Mouse (Mus musculus) liver, embryonic 13.5 days (tissue): Measurements from ENCODE around the gene Ache. TPM values are rescaled to one million over a fixed set of nuclear protein-coding genes. Genes with fewer than 3 reads are reported as not detected.

Experiments
- ATAC-seq: fragments of 200-750 bp; cut with Nextera tagmentation; 2 replicates; pipeline ENCODE4 v1.8.0; 2017; ENCODE audit warnings: low read depth, mild to moderate bottlenecking, moderate number of reproducible peaks, moderate library complexity
- DNase-seq: peaks from one replicate; pipeline ENCODE4 v3.0.0; 2022
- H3K27ac ChIP-seq: fragments of 300-500 bp; sonication (generic); 2 replicates; pipeline ENCODE4 v1.5.1; 2015; ENCODE audit warnings: moderate library complexity, mild to moderate bottlenecking, inconsistent platforms
- H3K27me3 ChIP-seq: fragments of 300-500 bp; sonication (generic); 2 replicates; pipeline ENCODE4 v1.6.1; 2015; ENCODE audit warnings: mild to moderate bottlenecking, inconsistent platforms
- H3K36me3 ChIP-seq: fragments of 300-500 bp; sonication (generic); 2 replicates; pipeline ENCODE4 v1.6.1; 2015; ENCODE audit warnings: mild to moderate bottlenecking, inconsistent platforms
- H3K4me1 ChIP-seq: fragments of 300-500 bp; sonication (generic); replicated peaks from 2 replicates; pipeline ENCODE4 v1.6.1; 2015; ENCODE audit warnings: inconsistent platforms
- H3K4me2 ChIP-seq: fragments of 300-500 bp; sonication (generic); 2 replicates; pipeline ENCODE4 v1.6.1; 2015; ENCODE audit warnings: inconsistent platforms, mild to moderate bottlenecking, moderate library complexity
- H3K4me3 ChIP-seq: fragments of 300-500 bp; sonication (generic); replicated peaks from 2 replicates; pipeline ENCODE4 v1.5.1; 2015; ENCODE audit warnings: mild to moderate bottlenecking, inconsistent platforms
- H3K9ac ChIP-seq: fragments of 300-500 bp; sonication (generic); 2 replicates; pipeline ENCODE4 v1.6.1; 2015; ENCODE audit warnings: mild to moderate bottlenecking, inconsistent platforms
- H3K9me3 ChIP-seq: fragments of 300-500 bp; sonication (generic); replicated peaks from 2 replicates; pipeline ENCODE4 v1.6.1; 2016; ENCODE audit warnings: inconsistent platforms
- WGBS: fragments of 180-500 bp; shearing (Covaris S2); methylation state at CpG from one replicate; pipeline ENCODE4 v1.1.7; 2015; ENCODE audit not compliant: insufficient replicate concordance; 5-methylcytosine and 5-hydroxymethylcytosine counted together
- polyA plus RNA-seq: library from polyadenylated mRNA; unstranded; fragments of >200 nt; fragmentation: Nextera tagmentation; extraction: Ambion mirVana; gene quantifications from 2 replicates; pipeline ENCODE4 v1.2.1, GENCODE M21; 2015

Ache gene
- polyA plus RNA-seq, 1 experiment from 2014 or later = 16.6 TPM

GRCm38 (mm10) chr5:137297126-137297525 lies 9.8 kb downstream of the Ache start:
- DNase-seq = no peak
- no peak overlapping the region for H3K27ac ChIP-seq
- peaks cover 74% of the 10 kb centered on the region for H3K36me3 ChIP-seq
- H3K4me2 ChIP-seq = no peak overlapping the region
- H3K4me1 ChIP-seq = peaks cover 49% of the 10 kb centered on the region
- no peaks in the 10 kb centered on the region for H3K27me3 ChIP-seq
- no peak overlapping the region for H3K9ac ChIP-seq
- no peak for ATAC-seq
- no peaks in the 10 kb centered on the region for H3K9me3 ChIP-seq
- no peak overlapping the region for H3K4me3 ChIP-seq
- WGBS = 88% methylated on average over 14 of the region's 14 CpGs

DNA sequence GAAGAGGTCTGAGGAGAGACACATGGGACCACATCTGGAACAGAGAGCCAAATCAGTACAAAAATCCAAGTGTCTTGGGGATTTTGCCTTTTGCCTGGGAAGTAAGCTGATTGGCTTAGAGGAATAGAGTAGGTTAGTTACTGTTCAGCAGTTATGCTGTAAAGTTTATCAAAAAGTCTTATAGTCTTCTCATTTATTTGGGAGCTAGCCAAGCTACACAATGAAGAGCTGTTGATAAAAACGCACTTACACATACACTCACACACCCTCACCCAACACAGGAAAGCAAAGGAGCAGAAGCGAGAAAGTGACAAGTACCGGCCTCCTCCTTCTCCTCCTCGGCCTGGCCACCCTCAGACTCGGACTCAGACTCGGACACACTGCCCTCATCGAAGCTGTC lies 11.9 kb downstream of the Ache start:
- no peak for DNase-seq
- Histone ChIP-seq H3K27ac (no peak overlapping the region), H3K4me2 (no peak overlapping the region), H3K4me1 (peaks cover 46% of the 10 kb centered on the region), H3K9me3 (no peaks in the 10 kb centered on the region), H3K36me3 (peaks cover 95% of the 10 kb centered on the region), H3K27me3 (no peaks in the 10 kb centered on the region), H3K9ac (no peak overlapping the region), H3K4me3 (no peak overlapping the region)
- WGBS = 85% methylated on average over 7 of the region's 7 CpGs
- ATAC-seq = no peak

GRCm38 (mm10) chr5:137301253-137301652 lies 13.9 kb downstream of the Ache start:
- no peak overlapping the region for H3K27ac ChIP-seq
- no peak for ATAC-seq

GRCm38 (mm10) chr5:137303609-137304008 lies 16.3 kb downstream of the Ache start:
- Histone ChIP-seq H3K4me2 (peak overlapping the region; percentile 88), H3K27ac (peak overlapping the region; percentile 94; the same call in 1 of the 2 replicates), H3K4me3 (peak overlapping the region; percentile 98; the same call in 1 of the 2 replicates), H3K9me3 (no peaks in the 10 kb centered on the region), H3K4me1 (peaks cover 53% of the 10 kb centered on the region), H3K9ac (peak overlapping the region; percentile 99; the same call in 1 of the 2 replicates), H3K36me3 (peaks cover 80% of the 10 kb centered on the region), H3K27me3 (no peaks in the 10 kb centered on the region)
- WGBS = 22% methylated on average over 4 of the region's 4 CpGs
- DNase-seq = no peak
- no peak; the same call in 1 of the 2 replicates for ATAC-seq

More at GRCm38 (mm10) chr5:137301253-137301652, 13.9 kb downstream of the Ache start:
- no peak for DNase-seq
- H3K4me2 ChIP-seq = no peak overlapping the region
- H3K36me3 ChIP-seq = peaks cover 99% of the 10 kb centered on the region
- WGBS = 87% methylated on average over 21 of the region's 21 CpGs
- no peak overlapping the region for H3K9ac ChIP-seq
- H3K9me3 ChIP-seq = no peaks in the 10 kb centered on the region
- no peaks in the 10 kb centered on the region for H3K27me3 ChIP-seq
- no peak overlapping the region for H3K4me3 ChIP-seq
- peaks cover 48% of the 10 kb centered on the region for H3K4me1 ChIP-seq

GRCm38 (mm10) chr5:137304165-137304564 lies 16.8 kb downstream of the Ache start:
- H3K4me2 ChIP-seq = peak overlapping the region; percentile 88
- peak overlapping the region; percentile 99 for H3K9ac ChIP-seq
- H3K4me3 ChIP-seq = peak overlapping the region; percentile 98; the same call in 1 of the 2 replicates
- H3K4me1 ChIP-seq = peaks cover 53% of the 10 kb centered on the region
- H3K27me3 ChIP-seq = no peaks in the 10 kb centered on the region
- H3K27ac ChIP-seq = peak overlapping the region; percentile 94
- peaks cover 80% of the 10 kb centered on the region for H3K36me3 ChIP-seq
- ATAC-seq (no peak), DNase-seq (no peak)
- 57% methylated on average over 3 of the region's 3 CpGs for WGBS
- H3K9me3 ChIP-seq = no peaks in the 10 kb centered on the region

GRCm38 (mm10) chr5:137304816-137305215 lies 17.5 kb downstream of the Ache start:
- H3K27ac ChIP-seq = peak overlapping the region; percentile 94
- peak overlapping the region; percentile 99 for H3K9ac ChIP-seq
- ATAC-seq (no peak), DNase-seq (no peak)
- no peaks in the 10 kb centered on the region for H3K9me3 ChIP-seq
- peaks cover 80% of the 10 kb centered on the region for H3K36me3 ChIP-seq
- no peaks in the 10 kb centered on the region for H3K27me3 ChIP-seq
- peaks cover 53% of the 10 kb centered on the region for H3K4me1 ChIP-seq
- WGBS = 79% methylated on average over 4 of the region's 4 CpGs
- H3K4me3 ChIP-seq = peak overlapping the region; percentile 98
- H3K4me2 ChIP-seq = peak overlapping the region; percentile 88

DNA sequence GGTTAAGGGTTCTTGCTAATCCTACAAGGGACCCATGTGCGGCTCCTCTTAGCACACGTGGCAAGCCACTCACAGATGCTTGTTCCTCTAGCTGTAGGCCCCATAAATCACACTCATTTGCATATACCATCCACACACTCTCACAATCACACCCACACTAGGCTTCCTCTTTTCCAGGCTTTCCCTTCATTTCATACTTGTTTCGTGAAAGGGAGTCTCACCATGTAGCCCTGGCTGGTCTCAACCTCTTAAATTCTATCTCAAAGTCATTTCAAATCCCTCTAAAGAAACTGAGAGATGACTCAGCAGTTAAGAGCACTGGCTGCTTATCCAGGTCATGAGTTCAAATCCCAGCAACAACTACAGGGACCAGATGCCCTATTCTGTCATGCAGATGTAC lies 18.5 kb downstream of the Ache start:
- H3K27ac ChIP-seq = peak overlapping the region; percentile 94
- peaks cover 80% of the 10 kb centered on the region for H3K36me3 ChIP-seq
- H3K4me1 ChIP-seq = peaks cover 53% of the 10 kb centered on the region
- 33% methylated on average over 3 of the region's 3 CpGs for WGBS
- peak overlapping the region; percentile 99 for H3K9ac ChIP-seq
- no peak for ATAC-seq
- H3K4me2 ChIP-seq = peak overlapping the region; percentile 88
- H3K9me3 ChIP-seq = no peaks in the 10 kb centered on the region
- peak overlapping the region; percentile 98 for H3K4me3 ChIP-seq
- no peaks in the 10 kb centered on the region for H3K27me3 ChIP-seq
- DNase-seq = no peak

GRCm38 (mm10) chr5:137306439-137307005 lies 19.2 kb downstream of the Ache start:
- H3K27ac ChIP-seq = peak overlapping the region; percentile 94
- WGBS = 8% methylated on average over 12 of the region's 12 CpGs
- ATAC-seq (no peak), DNase-seq (no peak)
- peak overlapping the region; percentile 99 for H3K9ac ChIP-seq
- H3K36me3 ChIP-seq = peaks cover 76% of the 10 kb centered on the region
- peaks cover 52% of the 10 kb centered on the region for H3K4me1 ChIP-seq
- no peaks in the 10 kb centered on the region for H3K27me3 ChIP-seq
- H3K4me2 ChIP-seq = peak overlapping the region; percentile 88
- H3K4me3 ChIP-seq = peak overlapping the region; percentile 98
- H3K9me3 ChIP-seq = no peaks in the 10 kb centered on the region

DNA sequence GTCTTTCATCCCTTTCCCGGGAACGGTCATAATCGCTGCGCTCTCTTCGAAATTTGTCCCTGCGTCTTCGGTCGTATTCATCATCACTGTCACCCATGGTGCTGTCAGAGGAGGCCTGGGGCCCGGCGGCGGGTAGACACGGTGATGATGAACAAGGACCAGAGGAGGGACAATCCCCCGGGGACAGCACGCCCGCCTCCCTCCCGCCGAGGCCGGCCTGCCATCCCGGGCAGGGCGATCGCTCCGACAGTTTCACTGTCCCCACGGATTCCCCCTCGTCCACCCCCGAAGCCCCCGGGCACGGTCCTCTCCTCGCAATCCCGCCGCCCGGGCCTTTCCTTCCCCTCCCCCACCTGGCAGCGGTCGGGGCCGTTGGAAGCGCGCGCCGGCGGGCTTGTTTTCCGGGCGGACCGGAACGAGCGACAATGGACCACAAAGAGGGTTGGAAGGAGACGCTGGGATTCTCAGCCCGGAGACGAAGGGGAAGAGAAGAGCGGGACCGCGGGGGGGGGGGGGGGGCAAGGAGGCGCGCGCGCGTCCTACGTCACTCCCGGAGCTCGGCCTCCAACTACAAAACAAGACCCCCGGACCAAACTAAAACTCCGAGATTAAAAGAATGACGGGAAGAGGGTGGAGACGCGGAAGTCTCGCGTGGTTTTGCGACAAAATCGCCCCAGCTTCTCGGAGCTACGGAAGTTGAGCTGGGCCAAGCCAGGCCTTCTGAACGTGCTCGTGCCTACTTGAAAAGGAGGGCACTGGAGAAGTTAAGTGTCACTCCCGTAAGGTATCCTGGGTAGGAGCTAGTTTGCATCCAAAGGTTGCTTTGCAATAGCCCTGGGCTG lies 20.0 kb downstream of the Ache start, which contains the start of gene Srrt:
Gene Srrt, minus strand, starts transcription at position 604 of the 842 bp plus-strand sequence.
- H3K36me3 ChIP-seq = peaks cover 71% of the 10 kb centered on the region
- no peaks in the 10 kb centered on the region for H3K27me3 ChIP-seq
- peak within 1 kb of the TSS; percentile 88 for H3K4me2 ChIP-seq
- H3K9ac ChIP-seq = peak within 1 kb of the TSS; percentile 99
- no peaks in the 10 kb centered on the region for H3K9me3 ChIP-seq
- under 1% methylated on average over 71 of the region's 72 CpGs for WGBS
- peak; percentile 79 for ATAC-seq
- H3K27ac ChIP-seq = peak within 1 kb of the TSS; percentile 94
- peak; percentile 85 for DNase-seq
- peaks cover 60% of the 10 kb centered on the region for H3K4me1 ChIP-seq
- H3K4me3 ChIP-seq = peak within 1 kb of the TSS; percentile 98

- peaks cover 62% of the 10 kb centered on the region for H3K4me1 ChIP-seq
- WGBS = 88% methylated on average over 4 of the region's 4 CpGs
These were observed 21.0 kb downstream of the Ache start for GRCm38 (mm10) chr5:137308356-137308755.

GRCm38 (mm10) chr5:137313466-137314192 lies 26.3 kb downstream of the Ache start:
- H3K27me3 ChIP-seq = no peaks in the 10 kb centered on the region
- WGBS = 5% methylated on average over 22 of the region's 22 CpGs
- peaks cover 61% of the 10 kb centered on the region for H3K4me1 ChIP-seq
- DNase-seq = no peak
- H3K9me3 ChIP-seq = no peaks in the 10 kb centered on the region
- H3K4me2 ChIP-seq = peak overlapping the region; percentile 82
- H3K9ac ChIP-seq = peak overlapping the region; percentile 76
- H3K27ac ChIP-seq = peak overlapping the region; percentile 62
- peak overlapping the region; percentile 63 for H3K4me3 ChIP-seq
- peak; percentile 48 for ATAC-seq
- H3K36me3 ChIP-seq = peaks cover 28% of the 10 kb centered on the region

More at GRCm38 (mm10) chr5:137308356-137308755, 21.0 kb downstream of the Ache start:
- no peak for DNase-seq
- Histone ChIP-seq H3K27ac (peak overlapping the region; percentile 94), H3K27me3 (no peaks in the 10 kb centered on the region), H3K4me2 (peak overlapping the region; percentile 88), H3K9ac (peak overlapping the region; percentile 99), H3K9me3 (no peaks in the 10 kb centered on the region), H3K36me3 (peaks cover 61% of the 10 kb centered on the region), H3K4me3 (peak overlapping the region; percentile 98)
- no peak for ATAC-seq
